Mouse (Mus musculus): Measurements from ENCODE around the gene Ldlr.

DNA sequence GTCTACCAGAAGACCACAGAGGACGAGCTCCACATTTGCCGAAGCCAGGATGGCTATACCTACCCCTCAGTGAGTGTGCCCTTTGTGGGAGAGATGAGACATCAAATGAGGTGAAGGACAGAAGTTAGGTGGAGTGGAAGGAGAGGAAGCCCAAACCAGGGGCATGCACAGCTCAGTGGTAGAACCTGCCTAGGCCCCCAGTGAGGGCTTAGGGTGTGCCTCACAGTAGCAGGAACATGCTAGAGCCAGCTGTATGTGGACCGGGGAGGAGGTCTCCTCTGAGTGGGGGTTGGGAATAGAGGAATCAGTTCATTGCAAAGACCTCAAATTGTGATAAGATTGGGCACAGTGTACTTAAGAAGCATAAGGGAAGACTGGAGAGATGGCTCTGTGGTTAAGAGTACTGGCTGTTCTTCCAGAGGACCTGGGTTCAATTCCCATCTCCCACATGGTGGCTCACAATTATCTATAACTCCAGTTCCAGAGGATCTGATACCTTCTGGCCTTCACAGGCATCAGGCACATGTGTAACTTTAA is 24.0 kb downstream of the Ldlr start:
- TF ChIP-seq CTCF (conservative IDR thresholded peaks at IDR 0.05; ENCODE audit: insufficient read depth, insufficient read length, low read depth, low read length), result no peak
- no peak for TF ChIP-seq POLR2A (IDR thresholded peaks at IDR 0.05; ENCODE audit: low read depth, low read length)

All from kidney, adult 2 months (tissue).